Mouse (Mus musculus) frontal cortex, adult (tissue): ENCODE data around the gene Trim40.
A peak's percentile ranks its signal among the peaks of the same experiment; 100 is the strongest.

Experiments
- ATAC-seq: cut with Nextera tagmentation; 2 replicates; pipeline ENCODE4 v1.9.2; 2017; ENCODE audit warnings: mild to moderate bottlenecking, moderate library complexity, mixed read lengths; ENCODE audit not compliant: low TSS enrichment

The Trim40 gene

GRCm38 (mm10) chr17:36890073-36890903 lies at the start of gene Trim40:
Gene Trim40 (minus strand): TSS chr17:36890123.
- ATAC-seq, result no peak

GRCm38 (mm10) chr17:36938056-36938455 lies 48.1 kb upstream of the Trim40 start:
- ATAC-seq, result no peak

- ATAC-seq, result no peak
Observed at GRCm38 (mm10) chr17:36931806-36932205, 41.9 kb upstream of the Trim40 start.

- peak; percentile 90 for ATAC-seq
Observed at GRCm38 (mm10) chr17:36931130-36931529, 41.2 kb upstream of the Trim40 start.

GRCm38 (mm10) chr17:36930233-36930632 lies 40.3 kb upstream of the Trim40 start:
- ATAC-seq, result peak; percentile 51; the same call in 1 of the 2 replicates

GRCm38 (mm10) chr17:36929236-36929932 lies 39.5 kb upstream of the Trim40 start:
- ATAC-seq, result 0 out of 2 replicates have a peak, but pooled peaks have one; percentile 43

- no peak for ATAC-seq
Observed at GRCm38 (mm10) chr17:36927496-36928120, 37.7 kb upstream of the Trim40 start.

GRCm38 (mm10) chr17:36923491-36923890 lies 33.6 kb upstream of the Trim40 start:
- no peak for ATAC-seq

- no peak for ATAC-seq
Observed at GRCm38 (mm10) chr17:36922715-36923114, 32.8 kb upstream of the Trim40 start.

GRCm38 (mm10) chr17:36920239-36920638 lies 30.3 kb upstream of the Trim40 start:
- no peak for ATAC-seq

- peak; percentile 62; the same call in 1 of the 2 replicates for ATAC-seq
Observed at GRCm38 (mm10) chr17:36915076-36915475, 25.2 kb upstream of the Trim40 start.

- peak; percentile 81 for ATAC-seq
Observed at GRCm38 (mm10) chr17:36914108-36914507, 24.2 kb upstream of the Trim40 start.

GRCm38 (mm10) chr17:36912031-36912430 lies 22.1 kb upstream of the Trim40 start:
- ATAC-seq, result no peak

- ATAC-seq, result no peak
Observed at GRCm38 (mm10) chr17:36909802-36910201, 19.9 kb upstream of the Trim40 start.

GRCm38 (mm10) chr17:36908235-36908634 lies 18.3 kb upstream of the Trim40 start:
- ATAC-seq, result no peak

GRCm38 (mm10) chr17:36903651-36904050 lies 13.7 kb upstream of the Trim40 start:
- no peak for ATAC-seq

GRCm38 (mm10) chr17:36900691-36901090 lies 10.8 kb upstream of the Trim40 start:
- ATAC-seq, result no peak

GRCm38 (mm10) chr17:36900001-36900400 lies 10.1 kb upstream of the Trim40 start:
- ATAC-seq, result peak; percentile 98

- ATAC-seq, result no peak
Observed at GRCm38 (mm10) chr17:36899376-36899775, 9.5 kb upstream of the Trim40 start.

GRCm38 (mm10) chr17:36897552-36898205 lies 7.8 kb upstream of the Trim40 start, which contains the start of gene Trim31:
Gene Trim31 (plus strand): TSS chr17:36898118.
- no peak for ATAC-seq

GRCm38 (mm10) chr17:36897065-36897464 lies 7.1 kb upstream of the Trim40 start:
- no peak for ATAC-seq

GRCm38 (mm10) chr17:36896583-36896982 lies 6.7 kb upstream of the Trim40 start:
- no peak for ATAC-seq
